Mouse (Mus musculus): ENCODE data around the gene Mrap.

The Mrap gene

GRCm38 (mm10) chr16:90738092-90738956, at the start of gene Mrap:
Gene Mrap, plus strand, starts transcription at chr16:90738207.
- DNase-seq (ENCODE audit: low read depth): no peak

- no peak for DNase-seq (ENCODE audit: low read depth)
Observed at GRCm38 (mm10) chr16:90692704-90693385, 45.2 kb upstream of the Mrap start.

- no peak for DNase-seq (ENCODE audit: low read depth)
Observed at GRCm38 (mm10) chr16:90693625-90694024, 44.4 kb upstream of the Mrap start.

GRCm38 (mm10) chr16:90694719-90695118, 43.3 kb upstream of the Mrap start:
- DNase-seq (ENCODE audit: low read depth): peak; percentile 48

DNA sequence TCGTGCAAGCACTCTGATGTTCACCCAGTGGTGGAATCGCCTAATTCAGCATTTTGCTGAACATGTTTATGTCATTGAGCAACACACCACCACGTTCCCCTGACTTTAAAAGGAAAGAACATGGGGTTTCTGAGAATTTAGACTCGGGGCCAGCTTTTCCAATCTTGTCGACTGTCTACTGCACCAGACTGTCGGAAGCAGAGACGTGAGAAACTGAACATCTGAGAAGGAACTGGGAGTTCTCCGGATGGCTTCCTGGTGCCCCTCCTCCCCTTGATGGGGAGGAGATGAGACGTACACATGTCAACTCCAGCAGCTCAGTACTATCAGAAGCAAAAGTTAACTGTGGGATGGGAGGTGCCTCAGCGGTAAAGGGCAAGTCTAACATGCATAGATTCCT, 42.9 kb upstream of the Mrap start:
- no peak for DNase-seq (ENCODE audit: low read depth)

DNA sequence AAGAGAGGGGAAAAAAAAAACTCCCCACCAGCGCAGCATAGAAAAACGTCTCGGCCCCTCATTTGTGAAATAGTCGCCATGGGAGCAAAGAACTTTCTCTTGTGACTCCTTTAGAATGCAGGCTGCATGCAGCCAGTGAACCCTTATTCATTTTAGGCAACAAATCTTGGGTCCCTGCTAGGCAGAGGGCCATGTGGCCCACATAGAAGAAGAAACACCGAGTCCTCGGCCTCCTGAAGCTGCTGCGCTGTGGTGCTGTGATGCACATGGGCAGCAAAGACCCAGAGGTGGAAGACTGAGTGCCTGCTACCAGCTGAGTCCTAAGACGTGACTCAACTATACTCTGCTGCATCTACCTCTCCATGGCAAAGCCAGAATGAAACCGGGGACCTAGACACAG, 41.7 kb upstream of the Mrap start:
- DNase-seq (ENCODE audit: low read depth): no peak

DNA sequence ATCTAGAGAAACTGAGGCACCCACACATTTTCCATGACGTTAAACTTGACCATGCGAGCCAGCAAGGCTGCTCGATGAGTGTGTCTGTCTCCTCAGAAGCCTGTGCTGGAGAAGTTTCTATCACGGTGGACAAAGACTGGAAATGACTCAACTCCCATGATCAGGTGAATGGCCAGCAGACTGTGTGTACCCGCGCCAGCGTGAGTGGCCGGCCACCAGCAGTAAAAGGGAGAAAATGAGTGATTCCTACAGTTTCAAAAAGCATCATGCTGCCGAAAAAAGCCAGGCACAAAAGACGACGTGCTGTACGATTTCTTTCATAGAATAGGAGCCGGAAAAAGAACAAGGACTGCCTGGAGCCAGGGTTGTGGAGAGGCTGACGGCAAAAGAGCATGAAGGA, 38.6 kb upstream of the Mrap start:
- DNase-seq (ENCODE audit: low read depth): no peak

DNA sequence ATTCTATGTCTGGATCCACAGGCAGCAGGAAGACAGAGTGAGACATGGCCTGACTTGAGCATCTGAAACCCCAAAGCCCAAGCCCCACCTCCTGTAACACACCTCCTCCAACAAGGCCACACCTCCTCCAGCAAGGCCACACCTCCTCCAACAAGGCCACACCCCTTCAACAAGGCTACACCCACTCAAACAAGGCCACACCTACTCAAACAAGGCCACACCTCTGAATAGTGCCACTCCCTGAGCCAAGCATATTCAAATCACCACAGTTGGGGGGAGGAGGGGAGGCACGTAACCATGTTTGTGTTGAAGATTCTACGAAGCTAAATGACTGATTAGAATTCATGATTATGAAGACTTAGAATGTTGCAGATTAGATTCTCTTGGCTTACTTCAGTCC, 36.5 kb upstream of the Mrap start:
- DNase-seq (ENCODE audit: low read depth): no peak

GRCm38 (mm10) chr16:90703646-90704045, 34.4 kb upstream of the Mrap start:
- no peak for DNase-seq (ENCODE audit: low read depth)

DNA sequence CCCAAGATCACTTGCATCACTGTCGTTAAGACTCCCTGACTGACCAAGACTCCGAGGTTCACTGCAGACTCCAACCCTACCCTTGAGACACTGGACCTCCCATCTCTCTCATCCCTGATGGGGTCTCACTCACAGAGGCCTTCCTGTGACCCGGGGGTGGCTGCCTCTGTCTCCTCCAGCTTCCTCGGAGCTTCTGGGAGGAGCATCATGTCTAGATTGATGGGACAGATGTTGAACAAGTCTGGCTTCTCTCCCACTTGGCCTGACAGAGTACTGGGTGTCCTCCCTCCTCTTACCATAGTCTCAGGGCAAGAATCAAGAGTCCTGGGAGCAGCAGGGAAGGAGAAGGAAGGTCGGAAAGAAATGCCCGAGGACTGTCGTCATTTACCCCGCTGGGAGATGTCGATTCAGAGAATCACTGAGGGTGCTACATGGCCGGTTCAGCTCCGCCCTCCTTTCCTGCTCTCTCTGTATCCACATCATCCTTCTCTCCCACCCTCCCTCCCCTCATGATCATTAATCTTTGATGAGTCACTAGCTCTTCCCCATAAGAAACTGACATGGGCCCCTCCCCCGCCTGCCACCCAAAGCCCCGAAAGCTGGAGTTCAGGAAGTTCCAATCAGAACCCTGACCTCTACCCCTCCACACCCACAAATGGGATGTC, 33.7 kb upstream of the Mrap start:
- DNase-seq (ENCODE audit: low read depth): no peak

DNA sequence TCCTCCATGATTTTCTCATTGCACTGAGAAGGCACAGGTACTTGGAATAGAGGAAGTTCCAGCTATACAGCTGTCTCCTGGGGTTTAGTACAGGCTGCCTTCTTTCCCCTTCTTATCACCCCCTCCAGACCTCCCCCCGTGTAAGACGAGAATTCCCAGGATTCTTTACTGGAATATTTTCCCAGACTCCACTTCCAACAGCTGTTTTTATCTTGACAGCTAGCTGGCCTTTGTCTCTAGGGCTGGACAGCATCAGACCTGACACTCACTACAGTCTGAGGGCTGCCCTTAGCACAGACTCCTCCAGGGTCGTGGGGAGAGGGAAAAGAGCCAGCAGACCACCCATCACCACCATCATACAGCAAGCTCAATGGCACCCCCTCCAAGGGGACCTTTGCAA, 31.7 kb upstream of the Mrap start:
- no peak for DNase-seq (ENCODE audit: low read depth)

DNA sequence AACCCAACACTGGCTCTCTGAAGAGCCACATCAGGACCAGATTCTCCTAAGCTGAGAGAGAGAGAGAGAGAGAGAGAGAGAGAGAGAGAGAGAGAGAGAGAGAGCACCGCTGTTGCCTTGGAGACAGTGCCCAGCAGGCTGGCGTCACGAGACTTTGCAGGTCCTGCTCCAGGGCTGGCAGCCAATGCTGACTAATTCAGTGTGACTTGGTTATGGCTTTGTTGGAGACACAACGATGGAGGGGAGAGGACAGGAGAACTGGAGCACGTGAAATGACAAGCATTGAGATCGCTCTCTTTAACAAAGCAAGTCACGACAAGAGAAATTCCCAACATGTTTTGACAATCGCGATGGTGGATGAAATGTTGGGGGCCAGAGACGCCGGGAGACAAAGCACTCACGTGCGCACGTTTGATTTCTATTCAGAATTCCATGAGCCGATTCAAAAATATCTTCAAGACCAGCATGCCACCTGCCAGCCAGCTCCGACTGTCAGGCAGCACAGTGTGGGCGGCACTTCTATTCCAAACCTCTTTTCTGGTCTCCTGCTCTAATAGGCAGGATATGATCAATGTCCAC, 28.2 kb upstream of the Mrap start:
- peak; percentile 12 for DNase-seq (ENCODE audit: low read depth)

- no peak for DNase-seq (ENCODE audit: low read depth)
Observed at GRCm38 (mm10) chr16:90710313-90710712, 27.7 kb upstream of the Mrap start.

DNA sequence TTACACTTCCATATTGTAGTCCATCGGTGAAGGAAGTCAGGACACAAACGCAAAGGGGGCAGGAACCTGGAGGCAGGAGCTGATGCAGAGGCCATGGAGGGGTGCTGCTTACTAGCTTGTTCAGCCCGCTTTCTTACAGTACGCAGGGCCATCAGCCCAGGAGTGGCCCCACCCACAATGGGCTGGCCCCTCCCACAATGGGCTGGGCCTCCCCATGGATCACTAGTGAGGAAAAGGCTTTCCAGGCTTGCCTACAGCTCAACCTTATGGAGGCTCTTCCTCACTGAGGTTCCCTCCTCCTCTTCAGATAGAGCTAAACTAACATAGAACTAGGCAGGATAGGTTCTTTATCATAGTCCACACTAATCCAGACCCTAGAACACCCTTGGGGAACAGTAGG, 14.0 kb upstream of the Mrap start:
- no peak for DNase-seq (ENCODE audit: low read depth)

DNA sequence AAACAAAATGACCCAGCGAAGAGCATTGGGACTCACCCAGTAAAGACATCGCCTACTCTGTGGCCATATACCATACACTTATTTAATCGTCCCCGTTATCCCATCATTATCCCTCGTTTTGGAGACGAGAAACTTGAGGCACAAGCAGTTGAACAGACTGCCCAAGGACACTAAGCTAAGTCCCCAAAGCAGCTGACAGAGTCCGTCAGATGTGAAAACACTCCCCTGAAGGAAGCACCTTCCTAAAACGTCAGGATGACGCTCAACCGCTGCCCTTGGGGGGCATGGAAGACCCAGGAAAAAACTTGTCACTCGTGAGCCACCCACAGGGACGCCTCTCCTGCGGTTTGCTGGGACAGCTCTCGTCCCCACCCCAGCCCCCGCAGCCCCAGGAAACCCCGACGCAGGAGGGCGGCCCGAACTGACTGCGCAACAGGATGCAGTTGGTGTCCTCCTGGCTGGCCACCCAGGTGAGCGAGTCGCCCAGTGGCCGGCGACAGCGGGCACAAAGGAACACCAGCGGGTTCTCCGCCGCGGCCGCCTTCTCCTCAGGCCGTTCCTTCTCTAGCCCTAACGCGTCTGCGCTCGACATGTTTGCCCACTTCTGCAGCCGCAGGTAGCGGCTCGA, 11.3 kb upstream of the Mrap start:
- DNase-seq (ENCODE audit: low read depth): no peak

DNA sequence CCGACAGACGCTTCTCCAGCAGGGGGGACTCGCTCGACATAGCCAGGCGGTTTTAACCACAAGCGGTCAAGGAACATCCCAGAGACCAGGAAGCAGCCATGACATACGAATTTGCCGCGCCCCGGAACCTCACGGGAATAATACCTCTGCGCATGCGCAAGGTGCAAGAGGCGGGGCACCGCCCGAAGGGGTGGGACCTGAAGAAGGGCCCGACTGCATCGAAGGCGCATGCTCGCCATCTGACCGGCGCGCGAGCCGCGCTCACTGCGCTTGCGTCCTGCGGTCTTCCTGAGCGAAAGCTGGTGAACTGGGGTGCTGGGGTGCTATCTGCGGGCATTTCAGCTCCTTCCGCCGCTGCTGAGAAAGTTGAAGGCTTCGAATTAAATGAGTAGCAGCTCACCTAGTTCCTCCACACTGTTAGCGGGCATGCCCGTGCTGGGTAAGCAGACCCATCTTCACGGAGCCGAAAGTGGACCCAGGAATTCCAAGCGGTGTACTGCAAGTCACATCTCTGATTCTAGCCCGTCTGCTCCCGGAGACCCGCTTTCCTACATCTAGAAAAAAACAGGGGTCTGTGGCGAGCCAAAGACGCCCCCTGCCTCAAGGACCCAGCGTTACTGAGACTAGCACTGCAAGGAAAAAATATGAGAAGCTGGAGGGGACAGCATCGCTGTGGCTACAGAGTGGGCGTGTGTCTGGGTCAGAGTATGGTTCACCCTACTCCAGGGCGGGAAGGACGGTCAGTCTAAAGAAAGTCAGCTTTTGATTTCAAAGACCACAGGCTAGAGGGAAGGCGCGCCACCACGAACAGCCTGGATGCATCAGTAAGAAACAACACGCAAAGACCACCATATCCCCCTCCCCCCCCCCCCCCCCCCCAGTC, 10.5 kb upstream of the Mrap start, which contains the start of gene Mis18a:
Gene Mis18a (minus strand): TSS at position 172 of the 883 bp plus-strand sequence.
- peak; percentile 97 for DNase-seq (ENCODE audit: low read depth)

GRCm38 (mm10) chr16:90735611-90736010, 2.4 kb upstream of the Mrap start:
- DNase-seq (ENCODE audit: low read depth): peak; percentile 37

GRCm38 (mm10) chr16:90736672-90737270, 1.2 kb upstream of the Mrap start:
- DNase-seq (ENCODE audit: low read depth): no peak

DNA sequence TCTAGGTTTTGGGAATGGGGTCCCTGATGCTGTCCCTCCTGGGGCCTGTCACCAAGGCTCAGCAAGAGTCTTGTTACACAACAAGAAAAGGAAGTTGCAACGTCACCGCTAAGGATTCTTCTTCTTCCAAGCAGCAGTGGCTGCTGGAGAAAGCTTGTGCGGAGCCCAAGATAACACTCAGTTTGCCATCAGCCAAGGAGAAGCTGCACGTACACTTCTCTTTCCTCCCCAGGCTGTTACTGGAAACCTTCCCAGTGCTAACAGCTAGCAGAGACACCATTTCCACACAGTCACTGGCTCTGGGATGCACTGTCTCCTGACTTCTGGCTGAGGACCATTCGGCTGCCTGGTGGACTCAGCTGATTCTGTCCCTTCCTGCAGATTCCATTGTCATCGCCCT, 9.1 kb downstream of the Mrap start:
- no peak for DNase-seq (ENCODE audit: low read depth)

DNA sequence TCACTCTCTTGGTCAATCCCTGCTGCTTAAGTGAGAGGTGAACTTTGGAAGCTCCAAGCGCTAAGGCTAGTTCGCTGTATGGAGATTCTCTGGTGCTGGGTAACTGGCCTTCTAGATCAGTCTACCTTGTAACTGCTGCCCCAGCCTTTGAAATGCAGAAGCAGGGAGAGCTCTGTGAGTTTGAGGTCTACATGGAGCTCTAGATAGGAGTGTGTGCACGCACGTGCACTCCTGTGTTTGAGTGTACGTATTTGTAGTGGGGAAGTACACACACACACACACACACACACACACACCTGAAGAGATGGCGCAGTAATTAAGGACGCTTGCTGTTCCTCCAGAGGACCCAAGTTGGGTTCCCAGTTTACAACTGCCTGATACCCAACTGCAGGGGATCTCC, 10.2 kb downstream of the Mrap start:
- DNase-seq (ENCODE audit: low read depth): no peak

Measured in NIH3T3 (cell line).